Mouse (Mus musculus): ENCODE measurements around the gene Exoc3. TPM values are rescaled to one million over a fixed set of nuclear protein-coding genes. Genes with fewer than 3 reads are reported as not detected.

The Exoc3 gene
- total RNA-seq, 1 experiment, result 28.8 TPM

- TF ChIP-seq ZNF384 (IDR thresholded peaks at IDR 0.05; ENCODE audit: low read depth, low read length) (no peak), MAFK (IDR thresholded peaks at IDR 0.05; ENCODE audit: insufficient read depth, low read depth, low read length) (no peak), HCFC1 (IDR thresholded peaks at IDR 0.05; ENCODE audit: borderline replicate concordance, insufficient read depth, low read length) (no peak), ZC3H11A (IDR thresholded peaks at IDR 0.05; ENCODE audit: borderline replicate concordance, low read depth, low read length) (no peak), CHD2 (IDR thresholded peaks at IDR 0.05; ENCODE audit: low read depth, low read length) (no peak)
- no peak overlapping the region for H3K27ac ChIP-seq (ENCODE audit: insufficient read depth, low read depth, low read length, poor library complexity, severe bottlenecking)
- peak; percentile 29 for DNase-seq (ENCODE audit: low read depth, low spot score)
- no peak overlapping the region for H3K4me3 ChIP-seq (ENCODE audit: insufficient read depth in 1 of 2, low read depth in 1 of 2, low read length in 2 of 2, poor library complexity in 1 of 2, severe bottlenecking in 1 of 2)
- no peaks in the 10 kb centered on the region for H3K9me3 ChIP-seq (ENCODE audit: control insufficient read depth, insufficient read depth, low read depth, low read length)
- peaks cover 8% of the 10 kb centered on the region for H3K36me3 ChIP-seq (ENCODE audit: control insufficient read depth, insufficient read depth, low read length, poor library complexity, severe bottlenecking)
- in situ Hi-C loops (cut with MboI; ENCODE audit: low sequenced_read_pairs in 2 of 2, unreplicated experiment in 2 of 2), result no loop called here
- no peak overlapping the region for H3K9ac ChIP-seq (ENCODE audit: insufficient read depth, low read depth, low read length, poor library complexity, severe bottlenecking)
- no peaks in the 10 kb centered on the region; a peak in 1 of 4 replicates for H3K4me1 ChIP-seq (ENCODE audit: control insufficient read depth in 2 of 2, insufficient read depth in 2 of 2, low read length in 2 of 2, poor library complexity in 1 of 2)
These were observed 15.9 kb downstream of the Exoc3 start for GRCm38 (mm10) chr13:74192613-74193012.

- TF ChIP-seq ZC3H11A (IDR thresholded peaks at IDR 0.05; ENCODE audit: borderline replicate concordance, low read depth, low read length) (no peak), HCFC1 (IDR thresholded peaks at IDR 0.05; ENCODE audit: borderline replicate concordance, insufficient read depth, low read length) (no peak), MAFK (IDR thresholded peaks at IDR 0.05; ENCODE audit: insufficient read depth, low read depth, low read length) (no peak), CHD2 (IDR thresholded peaks at IDR 0.05; ENCODE audit: low read depth, low read length) (no peak), ZNF384 (IDR thresholded peaks at IDR 0.05; ENCODE audit: low read depth, low read length) (no peak)
- H3K9ac ChIP-seq (ENCODE audit: insufficient read depth, low read depth, low read length, poor library complexity, severe bottlenecking), result no peak overlapping the region
- peaks cover 9% of the 10 kb centered on the region for H3K36me3 ChIP-seq (ENCODE audit: control insufficient read depth, insufficient read depth, low read length, poor library complexity, severe bottlenecking)
- no peak overlapping the region for H3K27ac ChIP-seq (ENCODE audit: insufficient read depth, low read depth, low read length, poor library complexity, severe bottlenecking)
- no peak for DNase-seq (ENCODE audit: low read depth, low spot score)
- H3K4me3 ChIP-seq (ENCODE audit: insufficient read depth in 1 of 2, low read depth in 1 of 2, low read length in 2 of 2, poor library complexity in 1 of 2, severe bottlenecking in 1 of 2), result no peak overlapping the region
- no peaks in the 10 kb centered on the region for H3K9me3 ChIP-seq (ENCODE audit: control insufficient read depth, insufficient read depth, low read depth, low read length)
- in situ Hi-C loops (cut with MboI; ENCODE audit: low sequenced_read_pairs in 2 of 2, unreplicated experiment in 2 of 2), result no loop called here
- no peaks in the 10 kb centered on the region for H3K4me1 ChIP-seq (ENCODE audit: control insufficient read depth in 2 of 2, insufficient read depth in 2 of 2, low read length in 2 of 2, poor library complexity in 1 of 2)
These were observed 25.4 kb downstream of the Exoc3 start for GRCm38 (mm10) chr13:74183011-74183695.

- peaks cover 4% of the 10 kb centered on the region for H3K36me3 ChIP-seq (ENCODE audit: control insufficient read depth, insufficient read depth, low read length, poor library complexity, severe bottlenecking)
- H3K27ac ChIP-seq (ENCODE audit: insufficient read depth, low read depth, low read length, poor library complexity, severe bottlenecking), result no peak overlapping the region
- in situ Hi-C loops (cut with MboI; ENCODE audit: low sequenced_read_pairs in 2 of 2, unreplicated experiment in 2 of 2), result no loop called here
- H3K9me3 ChIP-seq (ENCODE audit: control insufficient read depth, insufficient read depth, low read depth, low read length), result no peaks in the 10 kb centered on the region
- TF ChIP-seq ZNF384 (IDR thresholded peaks at IDR 0.05; ENCODE audit: low read depth, low read length) (no peak), CHD2 (IDR thresholded peaks at IDR 0.05; ENCODE audit: low read depth, low read length) (no peak), HCFC1 (IDR thresholded peaks at IDR 0.05; ENCODE audit: borderline replicate concordance, insufficient read depth, low read length) (no peak), ZC3H11A (IDR thresholded peaks at IDR 0.05; ENCODE audit: borderline replicate concordance, low read depth, low read length) (no peak), MAFK (IDR thresholded peaks at IDR 0.05; ENCODE audit: insufficient read depth, low read depth, low read length) (no peak)
- no peak overlapping the region for H3K4me3 ChIP-seq (ENCODE audit: insufficient read depth in 1 of 2, low read depth in 1 of 2, low read length in 2 of 2, poor library complexity in 1 of 2, severe bottlenecking in 1 of 2)
- DNase-seq (ENCODE audit: low read depth, low spot score), result no peak
- peaks cover 0 to under 1% of the 10 kb centered on the region in 2 experiments; a peak in 1 of 4 replicates for H3K4me1 ChIP-seq (ENCODE audit: control insufficient read depth in 2 of 2, insufficient read depth in 2 of 2, low read length in 2 of 2, poor library complexity in 1 of 2)
- H3K9ac ChIP-seq (ENCODE audit: insufficient read depth, low read depth, low read length, poor library complexity, severe bottlenecking), result no peak overlapping the region
These were observed 36.5 kb downstream of the Exoc3 start for GRCm38 (mm10) chr13:74172036-74172435.

GRCm38 (mm10) chr13:74169446-74170164, 38.9 kb downstream of the Exoc3 start:
- DNase-seq (ENCODE audit: low read depth, low spot score), result no peak
- H3K36me3 ChIP-seq (ENCODE audit: control insufficient read depth, insufficient read depth, low read length, poor library complexity, severe bottlenecking), result peaks cover 4% of the 10 kb centered on the region
- no peak overlapping the region for H3K4me3 ChIP-seq (ENCODE audit: insufficient read depth in 1 of 2, low read depth in 1 of 2, low read length in 2 of 2, poor library complexity in 1 of 2, severe bottlenecking in 1 of 2)
- TF ChIP-seq CHD2 (IDR thresholded peaks at IDR 0.05; ENCODE audit: low read depth, low read length), result no peak
- TF ChIP-seq ZC3H11A (IDR thresholded peaks at IDR 0.05; ENCODE audit: borderline replicate concordance, low read depth, low read length), result no peak
- TF ChIP-seq MAFK (IDR thresholded peaks at IDR 0.05; ENCODE audit: insufficient read depth, low read depth, low read length), result no peak
- TF ChIP-seq HCFC1 (IDR thresholded peaks at IDR 0.05; ENCODE audit: borderline replicate concordance, insufficient read depth, low read length), result no peak
- TF ChIP-seq ZNF384 (IDR thresholded peaks at IDR 0.05; ENCODE audit: low read depth, low read length), result no peak
- H3K9ac ChIP-seq (ENCODE audit: insufficient read depth, low read depth, low read length, poor library complexity, severe bottlenecking), result no peak overlapping the region
- in situ Hi-C loops (cut with MboI; ENCODE audit: low sequenced_read_pairs in 2 of 2, unreplicated experiment in 2 of 2), result no loop called here
- no peaks in the 10 kb centered on the region for H3K9me3 ChIP-seq (ENCODE audit: control insufficient read depth, insufficient read depth, low read depth, low read length)
- H3K4me1 ChIP-seq (ENCODE audit: control insufficient read depth in 2 of 2, insufficient read depth in 2 of 2, low read length in 2 of 2, poor library complexity in 1 of 2), result peaks cover 0 to 3% of the 10 kb centered on the region in 2 experiments; a peak in 1 of 4 replicates
- H3K27ac ChIP-seq (ENCODE audit: insufficient read depth, low read depth, low read length, poor library complexity, severe bottlenecking), result no peak overlapping the region

Data from ES-E14 (cell line).